Mouse (Mus musculus) natural killer cell, adult 2 months (primary cell): ENCODE measurements around the gene Chn1.
"Not testable (repeated sequence)": the region's sequence is repeated elsewhere in the genome, so short reads cannot be mapped to it uniquely, and the experiment has no call there.

ENCODE experiments used
- DNase-seq, 2 experiments: peaks; one replicate each; pipeline ENCODE4 v3.0.0; 2022; ENCODE audit warnings: low spot score in 2 of 2

Gene Chn1

DNA sequence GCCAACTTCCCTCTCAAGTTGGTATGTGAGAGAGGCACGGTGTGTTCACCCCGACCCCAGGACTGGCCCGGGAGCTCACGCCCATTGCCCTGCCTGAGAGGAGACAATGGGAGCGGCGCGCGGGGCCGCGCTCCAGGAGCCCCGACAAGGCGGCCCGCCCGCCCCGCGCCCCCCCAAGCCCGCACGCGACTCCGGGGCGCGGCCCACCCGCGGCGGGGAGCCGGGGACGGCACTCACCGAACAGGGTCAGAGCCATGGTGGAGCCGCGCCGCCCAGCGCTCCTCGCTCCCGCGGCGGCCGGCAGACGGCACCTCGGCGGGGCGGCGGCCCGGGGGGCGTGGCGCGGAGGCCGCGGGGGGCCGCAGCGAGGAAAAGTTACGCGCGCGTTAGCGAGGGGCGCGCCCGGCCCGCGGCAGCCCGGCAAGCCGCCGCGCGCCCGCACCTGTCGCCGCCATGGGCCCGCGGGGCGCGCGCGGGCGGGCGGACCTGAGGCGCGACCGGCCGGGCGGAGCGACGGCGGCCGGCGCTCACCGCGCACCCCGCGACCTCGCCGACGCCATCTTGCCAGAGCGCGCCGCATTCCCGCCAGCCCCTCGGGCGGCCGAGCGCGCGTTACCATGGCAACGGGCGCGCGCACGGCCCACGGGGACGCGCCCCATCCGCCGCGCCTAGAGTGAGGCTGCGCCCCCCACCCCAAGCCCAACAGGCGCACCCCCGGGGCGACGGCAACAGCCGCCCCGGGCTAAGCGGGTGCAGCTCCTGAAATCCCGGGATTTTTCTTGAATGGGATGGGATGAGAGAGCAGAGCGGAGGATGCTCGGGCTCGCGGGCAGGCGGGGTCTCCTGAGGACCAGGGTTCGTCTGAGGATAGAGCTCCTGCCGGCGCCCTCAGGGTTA, at the start of gene Chn1:
TSS of gene Chn1 (minus strand) at position 561 of the 897 bp plus-strand sequence.
- DNase-seq: no peak

DNA sequence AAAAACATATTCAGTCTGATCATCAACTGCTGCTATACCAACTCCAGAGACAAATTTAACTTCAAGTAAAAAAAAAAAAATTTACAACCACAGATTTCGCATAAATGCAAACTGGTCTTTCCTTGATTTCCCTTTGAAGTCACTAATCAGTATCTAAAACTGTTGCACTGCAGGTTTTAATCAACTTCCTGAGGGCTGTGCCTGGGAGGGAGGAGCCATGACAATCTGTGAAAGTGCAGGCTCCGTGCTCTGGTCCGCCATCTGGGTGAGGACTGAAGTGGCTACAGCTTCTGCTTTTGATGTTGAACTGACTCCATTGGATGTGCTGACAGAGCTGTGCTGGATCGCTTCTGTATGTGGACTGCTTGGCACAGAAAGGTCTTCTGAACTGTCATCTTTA, 43.6 kb upstream of the Chn1 start:
- no peak for DNase-seq

DNA sequence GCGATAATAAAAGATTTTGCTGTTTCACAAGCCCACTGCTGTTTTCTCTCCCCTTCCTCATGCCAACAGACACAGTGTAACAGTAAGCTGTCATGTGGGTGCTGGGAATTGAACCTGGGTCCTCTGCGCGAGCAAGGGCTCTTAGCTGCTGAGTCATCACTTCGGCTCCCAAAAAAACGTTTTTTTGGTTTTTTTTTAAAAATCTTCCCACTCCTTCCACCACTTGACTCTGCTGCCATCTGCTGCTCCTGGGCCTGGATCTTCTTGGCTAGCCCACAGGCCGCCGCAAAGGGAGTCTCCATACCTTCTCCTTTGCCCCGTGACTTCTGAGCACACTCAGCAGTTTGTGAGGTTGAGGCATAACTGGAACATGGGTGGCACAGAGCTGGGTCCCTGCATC, 32.5 kb upstream of the Chn1 start:
- DNase-seq: no peak

DNA sequence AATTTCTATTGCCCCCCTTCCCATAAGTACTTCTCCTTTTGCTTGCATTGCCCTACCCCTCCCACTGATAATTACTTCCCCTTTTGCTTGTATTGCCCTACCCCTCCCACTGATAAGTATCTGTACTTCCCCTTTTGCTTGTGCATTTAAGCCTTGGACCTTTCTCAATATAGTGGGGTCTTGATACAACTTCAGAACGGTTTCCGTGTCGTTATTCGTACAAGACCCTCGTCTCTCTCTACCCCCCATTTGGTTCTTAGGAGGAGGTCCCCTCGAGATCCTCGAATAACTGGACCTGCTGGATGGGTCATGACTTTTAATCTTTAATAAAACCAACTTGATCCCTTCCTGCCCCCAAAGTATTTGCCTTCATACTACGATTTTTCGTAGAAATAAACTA, 25.0 kb upstream of the Chn1 start:
- DNase-seq: not testable (repeated sequence)

DNA sequence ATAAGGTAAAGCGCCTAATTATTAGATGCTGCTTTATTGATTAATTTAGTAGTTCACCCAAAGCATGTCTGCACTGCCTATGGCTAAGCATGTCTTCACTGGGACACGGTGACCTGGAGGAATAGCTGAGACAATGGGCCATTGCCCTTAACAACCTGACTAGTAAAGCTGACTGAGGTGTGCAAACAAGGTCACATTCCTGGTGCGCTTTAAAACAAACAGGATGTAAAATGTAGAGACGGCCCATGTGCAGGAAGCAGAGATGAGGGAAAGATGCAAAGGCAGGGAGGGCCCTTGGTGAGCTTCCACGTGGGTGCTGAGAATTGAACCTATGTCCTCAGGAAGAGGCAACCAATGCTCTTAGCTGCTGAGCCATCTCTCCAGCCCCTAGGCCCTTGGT, 23.6 kb upstream of the Chn1 start:
- no peak for DNase-seq

DNA sequence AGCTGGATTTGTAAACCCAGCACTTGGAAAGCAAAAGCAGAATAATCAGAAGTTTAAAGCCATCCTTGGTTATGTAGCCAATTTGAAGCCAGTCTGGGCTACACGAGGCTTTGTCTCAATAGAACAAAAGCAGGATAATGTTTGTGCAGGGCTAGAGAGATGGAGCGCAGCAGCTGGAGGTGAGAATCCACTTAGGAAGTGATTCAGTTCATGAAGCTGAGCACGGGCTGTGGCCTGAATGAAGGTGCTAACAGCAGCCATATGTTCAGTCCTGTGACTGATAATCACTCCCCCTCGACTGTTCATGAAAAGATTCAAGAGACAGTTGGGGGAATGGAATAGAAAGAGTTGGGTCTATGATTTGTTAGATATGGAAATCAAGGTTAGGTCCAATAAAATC, 23.0 kb upstream of the Chn1 start:
- DNase-seq: no peak

DNA sequence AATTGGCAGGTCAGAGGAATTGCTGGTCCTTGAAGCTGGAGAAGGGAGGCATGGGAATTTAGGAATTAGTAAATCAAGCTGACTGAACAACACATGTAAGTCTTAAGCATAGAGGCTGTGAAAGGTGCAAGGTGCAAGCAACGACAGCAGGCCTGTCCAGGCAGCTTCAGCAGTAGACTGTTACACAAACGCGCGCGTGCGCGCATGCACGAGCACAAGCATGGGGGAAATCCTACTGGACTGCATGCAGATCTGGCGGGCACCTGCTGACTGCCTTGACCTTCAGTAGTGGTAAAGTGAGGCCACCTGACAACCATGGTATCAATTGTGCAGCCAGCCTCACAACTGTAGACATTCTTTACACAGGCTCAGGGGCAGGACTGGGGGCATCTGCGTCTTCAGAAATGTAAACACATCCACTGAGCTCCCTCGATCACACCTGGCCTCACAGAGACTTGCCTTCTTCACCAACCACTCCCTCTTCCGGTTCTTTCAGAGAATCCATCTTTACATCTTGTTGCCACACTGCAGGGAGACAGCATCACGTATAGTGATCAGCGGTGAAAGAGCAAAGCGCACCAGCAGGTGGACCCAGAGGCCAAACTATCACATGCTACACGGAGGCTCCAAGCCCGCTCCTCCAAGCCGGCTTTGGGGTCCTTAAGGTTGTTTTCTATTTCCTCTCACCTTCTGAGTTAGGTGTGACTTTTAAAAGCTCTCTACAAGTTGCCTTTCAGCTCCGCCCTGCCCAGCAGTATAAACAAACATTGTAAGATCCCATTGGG, 16.9 kb upstream of the Chn1 start:
- no peak for DNase-seq

DNA sequence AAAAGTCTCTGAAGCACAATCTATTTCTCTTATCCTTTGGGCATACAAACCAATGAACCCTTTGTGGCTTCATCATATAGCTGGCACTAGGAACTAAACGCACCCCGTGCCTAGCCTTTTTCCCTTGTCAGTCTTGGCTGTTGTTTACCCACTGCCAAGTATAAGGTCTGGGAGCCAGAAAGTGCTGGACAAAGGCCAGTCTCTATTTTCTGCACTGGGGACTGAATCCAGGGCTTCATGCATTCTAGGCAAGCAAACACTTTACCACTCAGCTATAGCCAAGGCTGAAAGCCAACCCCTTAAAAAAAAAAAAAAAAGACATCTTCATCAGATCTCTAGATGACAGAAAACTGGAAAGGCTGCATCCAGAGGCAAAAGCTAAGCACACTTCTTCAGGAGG, 15.2 kb upstream of the Chn1 start:
- DNase-seq: no peak

DNA sequence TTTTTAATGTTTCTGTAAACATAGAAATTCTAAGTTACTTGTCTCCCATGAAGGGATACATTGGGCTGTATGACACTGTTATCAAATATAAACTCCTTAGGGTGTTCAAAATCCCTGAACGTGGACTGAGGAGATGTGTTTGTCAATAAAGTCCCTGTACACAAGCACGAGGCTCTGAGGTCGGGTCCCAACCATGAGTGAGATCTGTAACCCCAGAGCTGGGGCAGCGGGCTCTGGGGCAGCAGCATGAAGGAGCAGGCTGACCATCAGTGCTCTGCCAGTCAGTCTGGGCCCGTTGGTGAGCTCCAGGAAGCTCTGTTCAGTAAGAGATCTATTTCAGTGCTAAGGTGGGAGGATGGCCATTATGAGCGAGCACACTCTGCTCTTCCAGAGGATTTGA, 13.2 kb upstream of the Chn1 start:
- DNase-seq: no peak

DNA sequence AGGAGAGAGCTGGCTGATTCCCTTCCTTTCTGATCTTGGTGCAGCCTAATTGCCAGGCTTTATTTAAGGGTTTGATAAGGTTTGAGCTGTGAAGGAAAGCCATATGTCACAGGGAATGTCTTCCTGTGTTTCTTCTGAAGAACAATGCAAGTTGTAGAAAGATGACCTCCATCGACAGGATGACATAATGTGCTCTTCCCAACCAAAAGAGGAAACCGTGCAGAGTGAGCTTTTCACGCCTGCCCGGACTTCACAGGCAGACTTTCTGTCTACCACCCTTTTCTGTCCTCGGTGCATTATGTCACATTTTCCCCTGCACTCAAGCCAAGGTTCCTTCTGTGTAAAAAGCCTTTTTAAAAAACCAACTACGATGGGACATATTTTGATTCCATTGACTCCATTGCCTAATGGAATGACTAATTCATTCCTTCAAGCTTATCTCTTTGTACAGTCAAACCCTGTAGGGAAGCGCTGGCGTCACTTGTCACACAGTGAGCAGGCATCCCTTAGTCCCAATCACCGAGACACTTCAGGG, 7.3 kb upstream of the Chn1 start:
- DNase-seq: no peak

DNA sequence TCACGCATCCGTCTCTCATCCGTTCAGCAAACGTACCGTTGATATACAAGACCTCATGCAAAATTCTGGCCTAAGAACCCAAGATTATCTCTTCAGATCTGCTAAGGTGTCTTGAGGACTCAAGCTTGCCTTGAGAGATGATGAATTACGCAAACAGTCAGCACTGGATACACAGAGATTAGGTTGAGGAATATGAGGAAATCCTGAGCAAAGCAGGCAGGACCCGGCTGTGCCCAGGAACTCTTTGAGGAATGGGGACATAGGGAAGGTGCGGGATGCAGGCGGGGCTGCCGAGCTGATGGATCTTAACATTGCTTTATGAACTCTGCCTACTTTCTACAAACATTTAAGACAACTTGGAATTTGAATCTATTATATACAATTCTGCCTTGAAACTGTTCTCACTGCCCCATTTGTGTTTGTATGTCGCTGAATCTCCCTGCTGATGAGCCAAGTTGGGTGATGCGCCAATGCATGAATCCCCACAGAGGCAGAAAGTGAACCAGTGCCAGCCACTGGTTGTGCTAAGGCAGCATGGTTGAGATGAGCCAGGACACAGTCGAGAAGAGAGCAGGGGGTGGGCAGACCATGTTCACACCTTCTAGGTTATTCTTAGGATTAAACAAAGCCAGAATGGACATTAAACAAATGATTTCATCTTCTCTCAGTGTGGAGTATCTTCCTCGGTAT, 5.3 kb upstream of the Chn1 start:
- DNase-seq: no peak

DNA sequence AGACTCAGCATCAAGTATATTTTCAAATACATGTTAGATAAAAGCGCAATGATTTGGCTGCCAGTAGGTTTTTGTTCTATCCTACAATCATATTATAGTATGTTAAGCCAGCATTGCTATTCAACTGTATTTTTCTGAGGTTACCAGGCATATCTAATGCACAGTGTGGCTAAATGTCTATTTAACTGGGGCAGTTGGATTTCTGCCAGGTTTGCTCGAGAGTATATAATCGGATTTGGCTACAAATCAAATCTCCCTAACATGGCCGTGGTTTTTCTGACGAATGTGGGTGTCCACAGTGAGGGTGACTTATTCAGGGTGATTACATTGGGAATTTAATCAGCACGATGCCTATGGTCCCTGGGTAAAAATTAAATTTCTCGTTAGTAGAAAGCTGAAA, 4.7 kb upstream of the Chn1 start:
- DNase-seq: no peak

DNA sequence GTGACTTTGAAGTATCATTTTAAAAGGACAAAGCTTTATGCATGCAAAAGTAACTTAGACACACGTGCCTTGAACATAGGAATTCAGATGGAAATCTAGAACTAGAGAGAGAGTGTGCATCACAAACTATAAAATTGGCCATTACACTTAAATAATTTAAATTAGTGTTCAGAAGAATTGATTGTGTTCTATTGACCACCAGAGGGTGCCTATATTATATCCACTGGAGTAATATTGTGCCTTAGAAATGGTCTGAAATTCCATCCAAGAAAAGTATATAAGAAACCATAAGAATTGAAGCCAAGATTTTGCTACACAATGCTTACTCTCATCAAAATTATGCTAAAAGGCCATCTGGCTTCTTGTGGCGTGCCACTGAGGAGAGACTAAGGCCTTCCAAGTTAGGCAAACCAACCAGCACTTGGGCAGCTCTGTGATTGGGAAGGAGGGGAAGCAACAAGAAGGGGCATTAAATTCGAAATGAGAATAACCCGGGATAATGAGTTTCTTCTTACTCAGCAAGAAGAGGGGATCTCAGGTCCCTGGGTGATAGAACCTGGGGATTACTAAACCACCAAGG, 4.0 kb upstream of the Chn1 start:
- no peak for DNase-seq

DNA sequence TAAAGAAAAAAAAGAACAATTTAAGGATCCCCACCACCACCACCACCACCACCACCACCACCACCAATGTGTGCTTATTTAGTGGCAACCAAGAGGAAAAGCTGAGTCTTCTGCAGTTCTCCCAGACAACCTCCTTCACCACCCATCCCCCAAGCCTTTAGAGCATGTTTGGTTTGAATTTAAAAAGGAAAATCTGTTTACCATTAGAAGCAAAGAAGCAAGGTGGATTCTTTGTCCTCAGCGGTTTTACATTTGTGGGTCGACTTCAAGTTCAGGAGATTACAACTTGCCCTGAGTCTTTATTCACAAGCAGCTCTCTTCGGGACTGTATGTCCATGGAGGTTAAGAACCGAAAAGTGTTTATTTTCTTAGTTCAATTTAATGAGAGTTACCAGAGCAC, 1.8 kb upstream of the Chn1 start:
- DNase-seq: no peak

DNA sequence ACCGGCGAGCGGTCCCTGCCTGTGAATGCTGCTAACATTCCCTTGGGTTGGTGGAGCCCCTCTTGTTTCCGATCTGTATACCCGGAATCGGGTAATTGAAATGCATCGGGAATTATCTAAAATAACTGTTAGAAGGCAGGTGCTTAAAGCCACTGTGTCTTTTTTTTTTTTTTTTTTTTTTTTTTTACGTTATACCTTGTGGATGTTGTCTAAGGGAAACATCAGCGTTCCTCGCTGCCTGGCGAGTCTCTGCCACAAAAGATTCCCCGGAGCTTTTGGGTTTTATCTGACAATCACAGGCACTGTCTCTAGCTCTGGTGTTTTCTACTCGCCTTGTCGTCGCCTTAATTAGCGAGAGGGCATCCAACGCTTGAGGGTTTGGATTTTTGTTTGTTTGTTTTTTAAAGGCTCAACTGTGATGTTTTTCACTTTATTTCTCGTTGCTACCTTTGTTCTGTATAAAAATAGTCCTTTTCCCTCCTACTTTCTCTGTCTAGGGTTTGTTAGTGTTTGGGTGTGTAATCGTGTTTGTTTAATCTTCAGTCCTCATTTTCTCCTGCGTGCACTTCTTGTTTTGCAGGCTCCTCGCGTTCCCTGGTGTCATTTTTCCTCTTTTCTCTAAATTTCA, 651 bp upstream of the Chn1 start:
- DNase-seq: no peak

DNA sequence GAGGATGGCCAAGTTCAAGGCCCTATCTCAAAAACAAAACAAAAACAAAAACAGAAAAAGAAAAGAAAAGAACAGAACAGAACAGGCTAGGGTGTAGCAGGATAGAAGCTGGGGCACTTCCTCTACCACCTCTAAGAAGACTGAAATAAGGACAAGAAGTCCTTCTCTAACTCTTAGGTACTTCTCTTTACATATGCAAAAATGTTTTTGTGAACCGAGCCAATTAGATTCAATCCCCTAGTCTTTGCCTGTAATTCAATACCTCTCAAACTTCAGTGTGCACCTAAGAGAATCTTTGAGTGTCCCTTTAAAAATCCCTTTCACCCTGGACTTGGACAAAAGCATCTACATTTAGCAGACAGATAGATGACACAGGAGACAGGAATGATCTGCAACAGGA, 2.2 kb downstream of the Chn1 start:
- DNase-seq: no peak

DNA sequence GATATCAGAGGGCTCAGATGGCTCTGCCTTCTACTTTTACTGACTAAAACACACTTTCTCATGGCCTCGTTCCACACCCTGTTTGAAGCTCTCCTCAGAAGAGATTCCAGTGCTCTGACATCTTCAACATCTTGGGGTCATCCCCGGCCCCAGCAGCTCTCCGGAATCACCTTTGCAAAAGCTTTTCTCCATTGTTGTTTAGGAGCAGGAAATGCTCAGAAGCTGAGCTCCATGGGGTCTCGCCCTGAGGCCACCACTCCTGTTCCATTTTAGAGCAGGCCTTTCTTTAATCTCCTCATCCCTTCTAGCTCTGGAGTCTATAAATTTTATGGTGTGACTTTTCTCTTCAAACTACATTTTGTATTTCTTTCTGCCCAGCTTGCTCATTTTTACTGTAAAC, 6.5 kb downstream of the Chn1 start:
- DNase-seq: no peak

DNA sequence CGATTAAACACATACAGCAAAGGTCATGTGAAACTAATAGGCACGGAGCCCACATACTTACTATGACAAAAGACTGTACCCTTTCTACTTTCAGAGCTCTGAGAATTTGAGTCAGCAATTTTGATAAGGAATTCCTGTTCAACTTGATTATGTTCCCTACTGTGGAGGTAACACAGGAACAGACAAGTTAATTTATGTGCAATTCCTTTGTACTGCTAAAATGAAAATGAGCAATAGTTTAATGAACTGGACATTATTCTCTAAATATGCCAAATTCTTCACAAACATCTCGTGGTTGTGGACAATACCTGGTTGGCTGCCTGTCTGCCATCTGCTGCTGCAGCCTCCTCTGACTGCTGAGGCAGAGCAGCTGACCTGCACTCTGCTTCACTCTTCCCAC, 11.6 kb downstream of the Chn1 start:
- DNase-seq: no peak

DNA sequence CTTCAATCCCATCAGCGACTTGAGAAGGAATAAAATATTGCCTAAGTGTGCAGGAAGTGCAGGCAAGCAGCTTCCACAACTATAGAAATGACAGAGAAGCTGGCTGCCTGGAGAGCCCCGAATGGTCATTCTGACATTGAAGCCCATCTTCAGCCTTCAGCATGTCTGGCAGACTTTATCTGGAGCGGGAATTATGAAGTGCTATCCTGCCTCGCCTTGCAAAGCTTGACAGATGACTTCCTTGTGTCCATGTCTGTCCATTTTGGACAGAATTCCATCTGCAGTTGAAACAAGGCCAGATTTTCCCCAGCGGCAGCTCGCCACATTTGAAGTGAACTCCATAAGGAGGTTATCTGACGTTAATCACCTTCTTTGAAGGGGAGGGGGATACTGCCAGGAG, 15.2 kb downstream of the Chn1 start:
- no peak for DNase-seq

DNA sequence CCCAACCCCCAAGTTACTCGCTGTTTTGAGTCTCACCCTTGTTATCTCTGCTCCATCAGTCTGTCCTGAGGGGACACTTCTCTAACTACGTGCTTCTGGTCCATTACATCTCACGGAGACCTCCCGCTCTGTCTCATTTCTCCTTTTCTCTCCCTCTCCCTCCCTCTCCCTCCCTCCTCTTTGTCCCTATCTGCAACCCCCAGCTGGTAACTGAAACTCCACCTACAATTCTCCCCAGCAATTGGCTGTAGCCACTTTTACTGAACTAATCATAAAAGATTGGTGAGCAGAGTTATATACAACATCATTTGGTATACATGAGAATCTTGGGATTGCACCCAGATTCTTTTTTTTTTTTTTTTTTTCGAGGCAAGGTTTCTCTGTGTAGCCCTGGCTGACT, 16.1 kb downstream of the Chn1 start:
- no peak for DNase-seq

DNA sequence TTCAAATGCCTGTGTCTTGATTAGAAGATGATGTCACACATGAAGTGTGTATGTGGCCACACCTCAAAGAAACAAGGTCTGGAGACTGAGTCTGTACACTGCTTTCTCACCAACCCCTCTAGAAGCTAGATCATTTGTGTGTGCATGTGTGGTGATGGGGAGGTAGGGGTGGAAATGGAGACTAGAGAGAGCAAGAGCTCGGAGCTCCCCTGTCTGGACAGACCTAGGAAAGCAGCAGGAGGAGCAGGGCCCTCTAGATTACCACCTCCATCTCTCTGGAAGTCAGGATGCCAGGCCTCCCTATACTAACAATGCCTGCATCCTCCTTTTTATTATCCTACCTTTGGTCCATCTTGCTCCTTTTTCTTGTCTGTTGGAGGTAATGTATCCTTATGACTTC, 27.8 kb downstream of the Chn1 start:
- no peak for DNase-seq

DNA sequence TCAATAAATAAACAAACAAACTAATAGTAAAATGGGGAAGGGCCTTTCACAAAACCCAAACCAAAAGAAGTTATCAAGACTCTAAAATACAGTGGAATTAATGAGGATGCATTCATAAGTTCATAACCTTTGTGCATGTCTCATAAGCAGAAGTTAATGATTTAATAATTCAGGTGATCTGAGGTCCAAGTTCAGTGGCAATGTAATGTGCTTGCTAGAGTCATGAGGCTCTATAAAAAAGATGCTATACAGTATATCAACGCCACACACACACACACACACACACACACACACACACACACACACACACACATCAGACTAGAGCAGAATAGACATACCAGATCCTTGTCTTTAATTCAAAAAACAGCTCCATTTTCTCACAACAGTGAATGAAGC, 28.8 kb downstream of the Chn1 start:
- DNase-seq: no peak
